Mouse (Mus musculus) lung, adult 2 months (tissue): ENCODE data around the gene Cdan1.

ENCODE experiments used
- CTCF ChIP-seq: fragments of 200-500 bp; IDR thresholded peaks from 2 replicates; pipeline ENCODE4 v1.5.1; 2011; ENCODE audit warnings: mild to moderate bottlenecking, low read length, control low read depth; ENCODE audit not compliant: insufficient read depth
- POLR2A ChIP-seq: fragments of 200-500 bp; IDR thresholded peaks from 2 replicates; pipeline ENCODE4 v1.6.1; 2011; ENCODE audit warnings: low read depth, mild to moderate bottlenecking, control low read depth, low read length, borderline replicate concordance; ENCODE audit errors: extremely low read depth

DNA sequence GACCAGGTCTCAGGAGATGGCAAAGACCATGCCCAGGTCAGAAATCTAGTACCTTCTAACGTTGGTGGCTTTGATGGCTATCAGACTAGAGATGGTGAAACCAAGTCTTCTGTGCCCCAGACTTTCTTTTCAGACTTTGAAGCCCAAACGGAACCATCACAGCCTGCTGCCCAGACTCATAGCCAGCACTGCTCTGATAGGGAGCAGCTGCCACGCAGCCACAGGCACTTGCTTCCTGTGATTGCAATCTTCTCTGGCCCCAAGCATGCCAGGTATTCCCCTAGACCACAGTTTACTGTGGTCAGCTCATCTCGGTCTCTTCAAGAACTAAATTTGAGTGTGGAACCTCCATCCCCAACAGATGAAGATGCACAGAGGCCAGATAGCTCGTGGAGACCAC is 147.3 kb downstream of the Cdan1 start:
- TF ChIP-seq CTCF (no peak), POLR2A (no peak)
